Mouse (Mus musculus): ENCODE data around the gene D430041D05Rik. TPM values are rescaled to one million over a fixed set of nuclear protein-coding genes. Genes with fewer than 3 reads are reported as not detected.

Gene D430041D05Rik
- polyA plus RNA-seq, 1 experiment from 2014 or later, result 0.06 TPM

GRCm38 (mm10) chr2:104448201-104448600 is 37.4 kb upstream of the D430041D05Rik start:
- Histone ChIP-seq H3K9me3 (ENCODE audit: control insufficient read depth, low read length) (no peaks in the 10 kb centered on the region), H3K36me3 (ENCODE audit: control insufficient read depth, insufficient read depth, low read length) (no peaks in the 10 kb centered on the region), H3K27me3 (ENCODE audit: control insufficient read depth, insufficient read depth, low read length) (no peaks in the 10 kb centered on the region), H3K9ac (ENCODE audit: low read length) (no peak overlapping the region), H3K4me1 (replicated peaks; ENCODE audit: control insufficient read depth, insufficient read depth) (peaks cover 3% of the 10 kb centered on the region; the same call in 1 of the 2 replicates), H3K4me3 (ENCODE audit: low read depth, low read length) (no peak overlapping the region), H3K4me2 (replicated peaks; ENCODE audit: low read depth) (no peak overlapping the region), H3K27ac (replicated peaks) (no peak overlapping the region)
- DNase-seq (ENCODE audit: low spot score) (no peak), ATAC-seq (ENCODE audit: low FRiP score, low TSS enrichment) (no peak)
- TF ChIP-seq CTCF (IDR thresholded peaks at IDR 0.05; ENCODE audit: low read depth), result no peak
- TF ChIP-seq EP300 (optimal IDR thresholded peaks at IDR 0.05), result no peak
- 76% methylated on average over 4 of the region's 4 CpGs for WGBS

DNA sequence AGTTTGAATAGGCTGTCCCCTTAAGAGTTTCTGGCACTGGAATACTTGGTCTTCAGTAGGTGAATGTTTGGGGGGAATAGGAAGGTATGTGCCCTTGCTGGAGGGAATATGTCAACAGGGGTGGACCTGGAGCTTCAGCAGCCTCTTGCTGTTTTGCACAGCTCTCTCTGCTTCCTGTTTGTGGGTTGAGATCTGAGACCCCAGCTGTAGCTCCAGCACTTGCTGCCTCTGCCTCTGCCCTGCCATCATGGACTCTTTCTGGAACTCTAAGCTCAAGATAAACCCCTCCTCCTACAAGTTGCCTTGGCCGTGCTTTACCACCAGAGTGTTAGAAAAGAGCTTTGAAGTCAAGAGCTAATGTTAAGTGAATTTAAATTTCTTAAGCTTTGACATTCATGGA is 35.2 kb upstream of the D430041D05Rik start:
- ATAC-seq (ENCODE audit: low FRiP score, low TSS enrichment) (no peak), DNase-seq (ENCODE audit: low spot score) (no peak)
- no peak overlapping the region for H3K9ac ChIP-seq (ENCODE audit: low read length)
- no peak overlapping the region for H3K4me2 ChIP-seq (replicated peaks; ENCODE audit: low read depth)
- H3K36me3 ChIP-seq (ENCODE audit: control insufficient read depth, insufficient read depth, low read length), result 0 out of 2 replicates have a peak, but pooled peaks cover 2% of the 10 kb centered on the region
- no peaks in the 10 kb centered on the region for H3K9me3 ChIP-seq (ENCODE audit: control insufficient read depth, low read length)
- no peak overlapping the region for H3K4me3 ChIP-seq (ENCODE audit: low read depth, low read length)
- peaks cover 3% of the 10 kb centered on the region; the same call in 1 of the 2 replicates for H3K4me1 ChIP-seq (replicated peaks; ENCODE audit: control insufficient read depth, insufficient read depth)
- H3K27me3 ChIP-seq (ENCODE audit: control insufficient read depth, insufficient read depth, low read length), result no peaks in the 10 kb centered on the region
- H3K27ac ChIP-seq (replicated peaks), result no peak overlapping the region
- no peak for TF ChIP-seq EP300 (optimal IDR thresholded peaks at IDR 0.05)
- no peak for TF ChIP-seq CTCF (IDR thresholded peaks at IDR 0.05; ENCODE audit: low read depth)
- 28% methylated on average over 1 of the region's 1 CpGs for WGBS

GRCm38 (mm10) chr2:104444776-104445175 is 34.0 kb upstream of the D430041D05Rik start:
- Histone ChIP-seq H3K27ac (replicated peaks) (no peak overlapping the region), H3K9ac (ENCODE audit: low read length) (no peak overlapping the region), H3K9me3 (ENCODE audit: control insufficient read depth, low read length) (no peaks in the 10 kb centered on the region), H3K4me1 (replicated peaks; ENCODE audit: control insufficient read depth, insufficient read depth) (no peaks in the 10 kb centered on the region), H3K36me3 (ENCODE audit: control insufficient read depth, insufficient read depth, low read length) (0 out of 2 replicates have a peak, but pooled peaks cover 2% of the 10 kb centered on the region), H3K27me3 (ENCODE audit: control insufficient read depth, insufficient read depth, low read length) (no peaks in the 10 kb centered on the region), H3K4me3 (ENCODE audit: low read depth, low read length) (no peak overlapping the region), H3K4me2 (replicated peaks; ENCODE audit: low read depth) (no peak overlapping the region)
- WGBS, result 25% methylated on average over 2 of the region's 2 CpGs
- TF ChIP-seq CTCF (IDR thresholded peaks at IDR 0.05; ENCODE audit: low read depth) (peak; percentile 92), EP300 (optimal IDR thresholded peaks at IDR 0.05) (no peak)
- peak; percentile 62 for DNase-seq (ENCODE audit: low spot score)
- peak; percentile 78; the same call in 1 of the 2 replicates for ATAC-seq (ENCODE audit: low FRiP score, low TSS enrichment)

- Histone ChIP-seq H3K9ac (ENCODE audit: low read length) (no peak overlapping the region), H3K36me3 (ENCODE audit: control insufficient read depth, insufficient read depth, low read length) (peaks cover 8% of the 10 kb centered on the region; the same call in 1 of the 2 replicates), H3K27me3 (ENCODE audit: control insufficient read depth, insufficient read depth, low read length) (no peaks in the 10 kb centered on the region), H3K27ac (replicated peaks) (no peak overlapping the region), H3K4me1 (replicated peaks; ENCODE audit: control insufficient read depth, insufficient read depth) (no peaks in the 10 kb centered on the region), H3K4me2 (replicated peaks; ENCODE audit: low read depth) (no peak overlapping the region), H3K9me3 (ENCODE audit: control insufficient read depth, low read length) (no peaks in the 10 kb centered on the region), H3K4me3 (ENCODE audit: low read depth, low read length) (no peak overlapping the region)
- 56% methylated on average over 4 of the region's 4 CpGs for WGBS
- no peak for DNase-seq (ENCODE audit: low spot score)
- no peak for ATAC-seq (ENCODE audit: low FRiP score, low TSS enrichment)
- no peak for TF ChIP-seq CTCF (IDR thresholded peaks at IDR 0.05; ENCODE audit: low read depth)
Measured at GRCm38 (mm10) chr2:104442341-104442740, 31.5 kb upstream of the D430041D05Rik start.

- Histone ChIP-seq H3K9me3 (ENCODE audit: control insufficient read depth, low read length) (no peaks in the 10 kb centered on the region), H3K36me3 (ENCODE audit: control insufficient read depth, insufficient read depth, low read length) (peaks cover 24% of the 10 kb centered on the region), H3K4me1 (replicated peaks; ENCODE audit: control insufficient read depth, insufficient read depth) (no peaks in the 10 kb centered on the region), H3K27ac (replicated peaks) (no peak overlapping the region), H3K27me3 (ENCODE audit: control insufficient read depth, insufficient read depth, low read length) (no peaks in the 10 kb centered on the region), H3K4me3 (ENCODE audit: low read depth, low read length) (no peak overlapping the region), H3K9ac (ENCODE audit: low read length) (no peak overlapping the region), H3K4me2 (replicated peaks; ENCODE audit: low read depth) (no peak overlapping the region)
- WGBS, result 78% methylated on average over 3 of the region's 3 CpGs
- DNase-seq (ENCODE audit: low spot score) (no peak), ATAC-seq (ENCODE audit: low FRiP score, low TSS enrichment) (no peak)
- TF ChIP-seq EP300 (optimal IDR thresholded peaks at IDR 0.05), result no peak
- no peak for TF ChIP-seq CTCF (IDR thresholded peaks at IDR 0.05; ENCODE audit: low read depth)
Measured at GRCm38 (mm10) chr2:104436226-104436625, 25.4 kb upstream of the D430041D05Rik start.

- no peak for DNase-seq (ENCODE audit: low spot score)
- H3K4me2 ChIP-seq (replicated peaks; ENCODE audit: low read depth), result no peak overlapping the region
- TF ChIP-seq EP300 (optimal IDR thresholded peaks at IDR 0.05), result no peak
- no peak for TF ChIP-seq CTCF (IDR thresholded peaks at IDR 0.05; ENCODE audit: low read depth)
- no peak overlapping the region for H3K27ac ChIP-seq (replicated peaks)
- ATAC-seq (ENCODE audit: low FRiP score, low TSS enrichment), result no peak
- no peak overlapping the region for H3K4me3 ChIP-seq (ENCODE audit: low read depth, low read length)
- no peaks in the 10 kb centered on the region for H3K27me3 ChIP-seq (ENCODE audit: control insufficient read depth, insufficient read depth, low read length)
- H3K4me1 ChIP-seq (replicated peaks; ENCODE audit: control insufficient read depth, insufficient read depth), result no peaks in the 10 kb centered on the region
- WGBS, result 91% methylated on average over 6 of the region's 6 CpGs
- no peak overlapping the region for H3K9ac ChIP-seq (ENCODE audit: low read length)
- no peaks in the 10 kb centered on the region for H3K9me3 ChIP-seq (ENCODE audit: control insufficient read depth, low read length)
- H3K36me3 ChIP-seq (ENCODE audit: control insufficient read depth, insufficient read depth, low read length), result peaks cover 30% of the 10 kb centered on the region
Measured at GRCm38 (mm10) chr2:104431067-104431466, 20.3 kb upstream of the D430041D05Rik start.
